Mouse (Mus musculus): ENCODE data around the gene Hic2. TPM values are rescaled to one million over a fixed set of nuclear protein-coding genes. Genes with fewer than 3 reads are reported as not detected.
A peak's percentile ranks its signal among the peaks of the same experiment; 100 is the strongest.

Hic2 gene
- polyA plus RNA-seq, 1 experiment = 1.1 TPM

DNA sequence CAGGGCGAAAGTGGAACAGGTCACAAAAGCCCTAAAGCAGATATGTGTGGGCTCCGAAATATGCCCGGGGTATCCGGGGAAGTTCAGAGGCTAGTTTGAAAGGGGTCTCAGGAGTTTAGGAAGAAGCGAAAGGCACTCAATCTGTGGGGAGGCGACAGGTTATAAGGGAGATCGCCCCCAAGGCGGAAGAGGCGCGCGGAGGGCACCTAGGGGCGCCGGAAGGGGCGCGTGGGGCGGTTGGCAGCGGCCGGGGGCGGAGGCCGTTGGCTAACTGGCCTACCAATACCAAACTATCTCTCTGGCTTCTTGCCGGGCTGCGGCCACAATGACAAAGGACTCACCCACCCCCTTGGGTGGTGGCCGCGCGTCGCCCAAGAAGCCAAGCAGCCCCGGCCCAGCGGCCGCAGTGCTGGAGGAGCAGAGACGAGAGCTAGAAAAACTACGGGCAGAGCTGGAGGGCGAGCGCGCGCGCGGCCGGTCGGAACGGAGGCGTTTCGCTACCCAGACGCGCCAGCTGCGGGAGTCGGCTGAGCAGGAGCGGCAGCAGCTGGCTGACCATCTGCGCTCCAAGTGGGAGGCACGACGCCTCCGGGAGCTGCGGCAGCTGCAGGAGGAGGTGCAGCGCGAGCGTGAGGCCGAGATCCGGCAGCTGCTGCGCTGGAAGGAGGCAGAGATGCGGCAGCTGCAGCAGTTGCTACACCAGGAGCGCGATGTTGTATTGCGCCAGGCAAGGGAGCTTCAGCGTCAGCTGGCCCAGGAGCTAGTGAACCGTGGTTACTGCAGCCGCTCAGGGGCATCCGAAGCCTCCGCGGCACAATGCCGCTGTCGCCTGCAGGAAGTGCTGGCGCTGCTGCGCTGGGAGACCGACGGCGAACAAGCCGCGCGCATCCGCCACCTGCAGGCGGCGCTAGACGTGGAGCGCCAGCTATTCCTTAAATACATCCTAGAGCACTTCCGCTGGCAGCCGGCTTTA is 24.7 kb upstream of the Hic2 start, which contains the start of gene Rimbp3:
Gene Rimbp3, plus strand, starts transcription at position 215 of the 973 bp plus-strand sequence.
- no peaks in the 10 kb centered on the region for H3K36me3 ChIP-seq (ENCODE audit: control insufficient read depth, insufficient read depth)
- H3K4me3 ChIP-seq = peak within 1 kb of the TSS; percentile 23
- H3K79me2 ChIP-seq (ENCODE audit: control insufficient read depth, insufficient read depth) = no peaks in the 10 kb centered on the region
- H3K27me3 ChIP-seq (ENCODE audit: control insufficient read depth, insufficient read depth, insufficient read length) = no peaks in the 10 kb centered on the region
- H3K4me2 ChIP-seq (ENCODE audit: low read depth) = peak within 1 kb of the TSS; percentile 98
- H3ac ChIP-seq (ENCODE audit: control insufficient read depth, insufficient read length) = peak within 1 kb of the TSS; percentile 1
- TF ChIP-seq TCF3 (IDR thresholded peaks at IDR 0.05; ENCODE audit: insufficient read length, low read depth) = peak; percentile 100
- TF ChIP-seq CEBPB (IDR thresholded peaks at IDR 0.05; ENCODE audit: insufficient read depth, poor library complexity, severe bottlenecking) = no peak
- TF ChIP-seq REST (IDR thresholded peaks at IDR 0.05; ENCODE audit: insufficient read depth, insufficient read length) = no peak
- TF ChIP-seq MYOG (IDR thresholded peaks at IDR 0.05; ENCODE audit: control insufficient read depth in 1 of 3, insufficient read depth in 1 of 3, insufficient read length in 2 of 3, low read depth in 2 of 3) = peak; percentile 93 to 100 (median 98)
- peak; percentile 24 for TF ChIP-seq SRF (IDR thresholded peaks at IDR 0.05; ENCODE audit: control insufficient read depth, insufficient read length, low read depth)
- TF ChIP-seq MAX (IDR thresholded peaks at IDR 0.05; ENCODE audit: low read depth) = no peak
- no peak for TF ChIP-seq POLR2A (IDR thresholded peaks at IDR 0.05; ENCODE audit: insufficient read length, low read depth)
- TF ChIP-seq TCF12 (IDR thresholded peaks at IDR 0.05; ENCODE audit: insufficient read depth, poor library complexity, severe bottlenecking) = peak; percentile 90
- TF ChIP-seq MYOD1 (IDR thresholded peaks at IDR 0.05; ENCODE audit: control insufficient read depth in 1 of 3, insufficient read length in 2 of 3, low read depth in 2 of 3) = peak in 2 of 3 experiments; percentile 94 to 99

DNA sequence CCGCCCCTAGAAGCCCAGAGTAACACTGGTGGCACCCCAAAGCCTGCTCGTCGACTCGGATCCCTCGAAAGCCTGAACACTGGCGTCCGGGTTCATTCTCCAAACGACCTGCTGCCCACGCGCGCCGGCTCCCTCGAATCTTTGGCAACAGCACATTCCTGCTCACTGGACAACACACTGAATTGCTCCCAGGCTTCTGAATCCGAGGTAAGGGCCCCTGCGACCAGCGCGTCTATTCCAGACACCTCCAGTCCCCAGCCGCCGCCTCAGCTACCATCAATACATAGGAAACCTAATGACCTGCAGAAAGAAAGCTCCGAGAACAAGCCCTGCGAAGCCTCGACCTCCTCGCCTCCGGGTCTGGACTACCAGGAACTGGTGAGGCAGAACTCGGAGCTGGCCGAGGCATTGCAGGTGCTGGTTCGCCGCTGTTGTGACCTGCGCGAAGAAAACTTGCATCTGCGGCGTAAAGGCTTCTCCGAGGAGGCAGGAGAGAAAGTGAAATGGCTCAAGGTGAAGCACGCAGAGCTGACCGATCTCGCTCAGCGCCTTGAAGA is 23.9 kb upstream of the Hic2 start:
- H3K4me2 ChIP-seq (ENCODE audit: low read depth) = peak overlapping the region; percentile 98
- no peaks in the 10 kb centered on the region for H3K79me2 ChIP-seq (ENCODE audit: control insufficient read depth, insufficient read depth)
- TF ChIP-seq MYOG (IDR thresholded peaks at IDR 0.05; ENCODE audit: control insufficient read depth in 1 of 3, insufficient read depth in 1 of 3, insufficient read length in 2 of 3, low read depth in 2 of 3) (no peak), TCF12 (IDR thresholded peaks at IDR 0.05; ENCODE audit: insufficient read depth, poor library complexity, severe bottlenecking) (no peak), POLR2A (IDR thresholded peaks at IDR 0.05; ENCODE audit: insufficient read length, low read depth) (no peak), TCF3 (IDR thresholded peaks at IDR 0.05; ENCODE audit: insufficient read length, low read depth) (no peak), MAX (IDR thresholded peaks at IDR 0.05; ENCODE audit: low read depth) (no peak), MYOD1 (IDR thresholded peaks at IDR 0.05; ENCODE audit: control insufficient read depth in 1 of 3, insufficient read length in 2 of 3, low read depth in 2 of 3) (no peak), REST (IDR thresholded peaks at IDR 0.05; ENCODE audit: insufficient read depth, insufficient read length) (no peak), CEBPB (IDR thresholded peaks at IDR 0.05; ENCODE audit: insufficient read depth, poor library complexity, severe bottlenecking) (no peak), POLR2AphosphoS2 (IDR thresholded peaks at IDR 0.05; ENCODE audit: insufficient read length, low read depth) (no peak)
- H3K4me3 ChIP-seq = peak overlapping the region; percentile 23
- H3K36me3 ChIP-seq (ENCODE audit: control insufficient read depth, insufficient read depth) = no peaks in the 10 kb centered on the region
- no peaks in the 10 kb centered on the region for H3K27me3 ChIP-seq (ENCODE audit: control insufficient read depth, insufficient read depth, insufficient read length)
- H3ac ChIP-seq (ENCODE audit: control insufficient read depth, insufficient read length) = peak overlapping the region; percentile 1

DNA sequence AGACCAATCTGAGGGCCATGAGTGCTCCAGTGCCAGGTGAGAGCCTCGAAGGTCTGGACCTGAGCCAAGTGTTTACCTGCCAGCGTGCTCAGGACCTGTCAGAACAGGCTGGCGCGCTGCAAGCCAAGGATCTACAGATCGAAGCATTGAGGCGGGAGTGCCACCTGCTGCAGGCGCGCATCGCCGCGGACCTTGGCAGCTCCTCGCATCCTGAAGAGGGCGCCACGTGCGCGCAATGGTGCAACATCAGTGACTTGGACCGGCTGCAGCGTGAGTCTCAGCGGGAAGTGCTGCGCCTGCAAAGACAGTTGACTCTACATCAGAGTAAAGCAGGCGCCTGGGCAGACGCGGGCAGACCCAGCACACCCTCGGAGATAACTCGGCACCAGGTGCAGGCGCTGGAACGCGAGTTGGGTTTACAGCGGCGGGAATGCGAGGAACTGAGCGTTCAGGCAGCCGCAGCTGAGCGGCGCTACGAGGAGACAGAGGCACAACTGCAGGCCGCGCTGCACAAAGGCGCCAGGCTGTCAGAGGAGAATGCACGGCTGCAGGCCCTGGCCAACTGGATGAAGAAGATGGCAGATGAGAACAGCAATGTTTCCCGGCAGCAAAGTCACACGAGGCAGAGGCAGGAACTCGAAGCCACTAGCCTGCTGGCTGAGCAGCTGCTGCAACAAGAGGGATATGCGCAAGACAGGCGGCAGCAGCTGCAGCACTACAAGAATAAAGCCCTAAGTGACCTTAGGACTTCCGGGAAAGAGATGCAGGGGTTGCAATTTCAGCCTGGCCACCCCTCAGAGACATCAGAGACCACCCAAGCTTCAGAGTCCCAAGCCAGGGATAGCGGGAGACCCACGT is 23.2 kb upstream of the Hic2 start:
- no peaks in the 10 kb centered on the region for H3K79me2 ChIP-seq (ENCODE audit: control insufficient read depth, insufficient read depth)
- no peak overlapping the region for H3ac ChIP-seq (ENCODE audit: control insufficient read depth, insufficient read length)
- H3K4me3 ChIP-seq = peak overlapping the region; percentile 23
- H3K4me2 ChIP-seq (ENCODE audit: low read depth) = peak overlapping the region; percentile 98
- no peaks in the 10 kb centered on the region for H3K27me3 ChIP-seq (ENCODE audit: control insufficient read depth, insufficient read depth, insufficient read length)
- TF ChIP-seq REST (IDR thresholded peaks at IDR 0.05; ENCODE audit: insufficient read depth, insufficient read length) (no peak), TCF3 (IDR thresholded peaks at IDR 0.05; ENCODE audit: insufficient read length, low read depth) (peak; percentile 68), MYOG (IDR thresholded peaks at IDR 0.05; ENCODE audit: control insufficient read depth in 1 of 3, insufficient read depth in 1 of 3, insufficient read length in 2 of 3, low read depth in 2 of 3) (peak in 2 of 3 experiments; percentile 80 to 86), E2F4 (IDR thresholded peaks at IDR 0.05; ENCODE audit: insufficient read depth) (no peak), TCF12 (IDR thresholded peaks at IDR 0.05; ENCODE audit: insufficient read depth, poor library complexity, severe bottlenecking) (peak; percentile 15), USF1 (IDR thresholded peaks at IDR 0.05; ENCODE audit: low read depth) (no peak), SRF (IDR thresholded peaks at IDR 0.05; ENCODE audit: control insufficient read depth, insufficient read length, low read depth) (no peak), POLR2AphosphoS2 (IDR thresholded peaks at IDR 0.05; ENCODE audit: insufficient read length, low read depth) (no peak), MYOD1 (IDR thresholded peaks at IDR 0.05; ENCODE audit: control insufficient read depth in 1 of 3, insufficient read length in 2 of 3, low read depth in 2 of 3) (peak in 2 of 3 experiments; percentile 98 to 99)
- H3K36me3 ChIP-seq (ENCODE audit: control insufficient read depth, insufficient read depth) = no peaks in the 10 kb centered on the region

DNA sequence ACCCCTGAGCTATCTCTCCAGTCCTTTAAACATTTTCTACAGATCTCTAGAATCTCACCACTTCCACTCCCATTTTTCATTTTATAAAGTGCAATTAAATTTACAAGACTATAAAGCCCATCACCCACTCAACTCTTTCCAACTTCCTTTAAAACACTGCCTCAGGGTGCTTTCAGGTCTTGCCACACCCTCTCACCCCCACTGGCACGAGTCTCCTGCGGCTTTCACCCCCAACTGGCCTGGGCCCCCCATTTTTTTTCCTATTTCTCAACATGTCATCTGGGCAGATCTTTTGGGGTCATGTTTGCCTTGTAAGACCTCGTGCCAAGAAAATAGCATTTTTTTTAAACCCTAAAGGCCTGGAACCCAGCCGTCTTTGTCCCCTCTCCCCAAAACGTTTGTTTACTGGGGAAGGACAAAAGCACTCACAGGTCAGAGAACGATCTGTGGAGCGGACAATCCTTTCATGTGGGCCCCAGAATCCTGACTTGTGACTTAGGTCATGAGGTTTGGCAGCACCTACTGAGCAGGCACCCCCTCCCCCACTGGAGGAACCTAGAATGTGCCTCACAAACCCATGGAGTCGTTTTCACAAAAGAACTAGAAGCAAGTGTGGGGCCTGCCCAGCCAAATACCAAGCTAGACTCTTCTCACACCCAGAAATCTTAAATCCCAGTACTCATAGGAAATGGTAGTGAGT is 16.3 kb upstream of the Hic2 start:
- H3K4me3 ChIP-seq = no peak overlapping the region
- no peaks in the 10 kb centered on the region for H3K36me3 ChIP-seq (ENCODE audit: control insufficient read depth, insufficient read depth)
- TF ChIP-seq POLR2AphosphoS2 (IDR thresholded peaks at IDR 0.05; ENCODE audit: insufficient read length, low read depth) = no peak
- no peak for TF ChIP-seq SRF (IDR thresholded peaks at IDR 0.05; ENCODE audit: control insufficient read depth, insufficient read length, low read depth)
- TF ChIP-seq E2F4 (IDR thresholded peaks at IDR 0.05; ENCODE audit: insufficient read depth) = no peak
- TF ChIP-seq MAX (IDR thresholded peaks at IDR 0.05; ENCODE audit: low read depth) = no peak
- TF ChIP-seq MYOD1 (IDR thresholded peaks at IDR 0.05; ENCODE audit: control insufficient read depth in 1 of 3, insufficient read length in 2 of 3, low read depth in 2 of 3) = no peak
- TF ChIP-seq CEBPB (IDR thresholded peaks at IDR 0.05; ENCODE audit: insufficient read depth, poor library complexity, severe bottlenecking) = no peak
- TF ChIP-seq MYOG (IDR thresholded peaks at IDR 0.05; ENCODE audit: control insufficient read depth in 1 of 3, insufficient read depth in 1 of 3, insufficient read length in 2 of 3, low read depth in 2 of 3) = no peak
- no peak for TF ChIP-seq USF1 (IDR thresholded peaks at IDR 0.05; ENCODE audit: low read depth)
- no peak overlapping the region for H3K4me2 ChIP-seq (ENCODE audit: low read depth)
- H3ac ChIP-seq (ENCODE audit: control insufficient read depth, insufficient read length) = no peak overlapping the region
- no peaks in the 10 kb centered on the region for H3K79me2 ChIP-seq (ENCODE audit: control insufficient read depth, insufficient read depth)
- no peaks in the 10 kb centered on the region for H3K27me3 ChIP-seq (ENCODE audit: control insufficient read depth, insufficient read depth, insufficient read length)
